Mouse (Mus musculus): ENCODE measurements around the gene Ascc3.

Ascc3 gene

DNA sequence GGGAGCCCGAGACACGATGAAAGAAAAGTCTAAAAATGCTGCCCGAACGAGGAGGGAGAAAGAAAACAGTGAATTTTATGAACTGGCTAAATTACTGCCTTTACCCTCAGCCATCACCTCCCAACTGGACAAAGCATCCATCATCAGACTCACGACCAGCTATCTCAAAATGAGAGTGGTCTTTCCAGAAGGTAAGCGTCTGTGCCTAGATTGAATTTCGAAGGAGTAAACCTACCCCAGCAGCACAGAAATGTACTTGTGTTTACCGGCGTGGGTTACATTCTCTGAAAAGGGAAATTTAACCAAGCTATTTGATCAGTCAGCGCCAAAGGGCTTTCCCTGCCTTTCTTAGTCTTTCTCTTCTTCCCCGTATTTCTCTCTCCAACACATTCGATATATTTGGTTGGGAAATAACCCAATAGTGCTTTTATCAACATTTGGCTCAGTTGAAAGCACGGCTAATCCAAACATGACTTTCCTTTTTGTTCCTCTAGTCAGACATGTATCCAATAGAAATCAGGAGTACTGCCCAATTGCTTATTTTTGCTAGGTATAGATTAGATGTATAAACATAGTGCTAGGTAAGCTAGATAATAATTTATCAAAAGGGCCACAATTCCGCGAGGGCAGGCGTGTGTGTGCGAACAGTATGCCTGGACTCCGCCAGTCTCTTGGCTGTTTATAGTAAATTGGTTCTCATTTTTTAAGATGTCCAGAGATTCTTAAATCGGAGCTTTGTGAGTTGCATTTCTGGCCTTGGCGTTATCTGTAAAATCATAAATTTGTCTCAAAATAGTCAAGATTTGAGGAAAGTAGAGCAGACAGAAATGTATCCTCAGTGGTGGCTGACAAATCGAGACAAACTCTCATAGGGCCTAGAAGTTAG lies 303.7 kb downstream of the Ascc3 start:
- DNase-seq: no peak

DNA sequence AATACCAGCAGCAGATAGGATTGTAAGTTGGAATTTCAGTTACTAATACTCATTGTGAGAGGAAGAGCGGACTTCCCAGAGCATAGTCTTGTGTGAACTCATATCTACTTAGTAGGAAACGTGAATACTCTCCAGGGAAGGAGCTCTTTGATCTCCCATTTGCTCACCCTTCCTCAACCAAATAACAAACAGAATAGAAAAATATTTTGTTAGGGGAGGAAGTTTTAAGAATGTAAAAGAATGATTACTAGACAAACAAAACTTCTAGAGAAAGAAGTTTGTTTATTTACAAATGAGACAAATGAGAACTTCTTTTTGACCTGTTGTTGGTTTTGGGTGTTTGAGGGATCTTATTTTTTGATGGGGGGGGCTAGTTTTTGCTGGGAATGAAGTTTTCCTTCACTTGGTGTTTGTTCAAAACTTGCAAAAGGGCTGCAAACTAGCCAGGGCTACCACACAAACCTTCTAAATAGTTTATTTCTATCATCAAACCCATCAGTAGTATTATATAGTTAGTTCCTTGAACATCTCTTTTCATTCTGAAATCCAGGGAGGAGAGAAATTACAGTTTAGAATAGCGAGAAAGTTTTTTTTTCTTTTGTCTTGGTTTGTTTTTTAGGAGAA lies 304.4 kb downstream of the Ascc3 start:
- DNase-seq: no peak

GRCm38 (mm10) chr10:50897530-50898471 lies 305.3 kb downstream of the Ascc3 start:
- peak; percentile 65 for DNase-seq

DNA sequence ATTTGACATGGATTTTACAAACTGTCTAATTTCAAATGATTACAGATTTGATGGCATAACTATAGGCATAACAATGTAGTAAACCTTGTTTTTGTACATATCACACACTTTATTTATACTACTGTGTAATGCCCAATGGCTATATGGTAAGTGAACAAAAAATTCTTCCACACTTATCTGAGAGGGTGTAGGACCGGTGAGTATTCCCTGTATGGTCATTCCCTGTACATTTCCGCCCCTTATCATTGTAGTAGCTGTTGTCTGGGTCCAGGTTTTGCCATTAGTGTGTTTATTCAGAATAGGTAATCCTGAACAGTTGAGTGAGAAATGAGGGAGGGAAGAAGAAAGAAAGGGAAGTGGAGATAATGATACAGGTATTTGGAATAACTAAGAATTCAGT lies 306.2 kb downstream of the Ascc3 start:
- DNase-seq: no peak

- no peak for DNase-seq
Observed at GRCm38 (mm10) chr10:50899846-50900745, 307.6 kb downstream of the Ascc3 start.
